Mouse (Mus musculus) liver (tissue): ENCODE results near the gene Fancd2.

Experiments
- DNase-seq: peaks from one replicate; pipeline ENCODE4 v3.0.0-alpha.2; 2020; ENCODE audit warnings: mixed read lengths

Gene Fancd2

GRCm38 (mm10) chr6:113523420-113523819 is 8.1 kb upstream of the Fancd2 start:
- DNase-seq: no peak

GRCm38 (mm10) chr6:113531840-113532404 is 440 bp downstream of the Fancd2 start:
- DNase-seq: no peak

- no peak for DNase-seq
Measured at GRCm38 (mm10) chr6:113534886-113535285, 3.4 kb downstream of the Fancd2 start.

- no peak for DNase-seq
Measured at GRCm38 (mm10) chr6:113541610-113542009, 10.1 kb downstream of the Fancd2 start.

GRCm38 (mm10) chr6:113543906-113544481 is 12.5 kb downstream of the Fancd2 start:
- DNase-seq: peak; percentile 27

- no peak for DNase-seq
Measured at GRCm38 (mm10) chr6:113559736-113560135, 28.3 kb downstream of the Fancd2 start.

GRCm38 (mm10) chr6:113564557-113564956 is 33.1 kb downstream of the Fancd2 start:
- DNase-seq: no peak

- DNase-seq: no peak
Measured at GRCm38 (mm10) chr6:113576044-113576443, 44.6 kb downstream of the Fancd2 start.

GRCm38 (mm10) chr6:113579306-113579705 is 47.8 kb downstream of the Fancd2 start:
- DNase-seq: no peak

- no peak for DNase-seq
Measured at GRCm38 (mm10) chr6:113583023-113583422, 51.5 kb downstream of the Fancd2 start.

GRCm38 (mm10) chr6:113585065-113585464 is 53.6 kb downstream of the Fancd2 start:
- no peak for DNase-seq

- peak; percentile 15 for DNase-seq
Measured at GRCm38 (mm10) chr6:113586466-113587183, 55.1 kb downstream of the Fancd2 start.

- no peak for DNase-seq
Measured at GRCm38 (mm10) chr6:113592637-113593036, 61.2 kb downstream of the Fancd2 start.

- DNase-seq: no peak
Measured at GRCm38 (mm10) chr6:113597945-113598344, 66.5 kb downstream of the Fancd2 start.

- DNase-seq: no peak
Measured at GRCm38 (mm10) chr6:113599833-113600232, 68.4 kb downstream of the Fancd2 start.

GRCm38 (mm10) chr6:113600543-113601139 is 69.2 kb downstream of the Fancd2 start, which contains the start of gene Fancd2os:
TSS of gene Fancd2os (minus strand) at chr6:113600715.
- no peak for DNase-seq

- peak; percentile 29 for DNase-seq
Measured at GRCm38 (mm10) chr6:113602821-113603220, 71.3 kb downstream of the Fancd2 start.

- no peak for DNase-seq
Measured at GRCm38 (mm10) chr6:113603993-113604392, 72.5 kb downstream of the Fancd2 start.

GRCm38 (mm10) chr6:113604432-113605223 is 73.1 kb downstream of the Fancd2 start, which contains the start of gene Brk1:
TSS of gene Brk1 (plus strand) at chr6:113604772.
- peak; percentile 91 for DNase-seq

- no peak for DNase-seq
Measured at GRCm38 (mm10) chr6:113605224-113605545, 73.7 kb downstream of the Fancd2 start.

GRCm38 (mm10) chr6:113608871-113609270 is 77.4 kb downstream of the Fancd2 start:
- DNase-seq: no peak

GRCm38 (mm10) chr6:113609293-113609692 is 77.8 kb downstream of the Fancd2 start:
- DNase-seq: no peak
